Comparison of ENCODE assay signal across 8 mouse cellular contexts in the genomic region with DNA sequence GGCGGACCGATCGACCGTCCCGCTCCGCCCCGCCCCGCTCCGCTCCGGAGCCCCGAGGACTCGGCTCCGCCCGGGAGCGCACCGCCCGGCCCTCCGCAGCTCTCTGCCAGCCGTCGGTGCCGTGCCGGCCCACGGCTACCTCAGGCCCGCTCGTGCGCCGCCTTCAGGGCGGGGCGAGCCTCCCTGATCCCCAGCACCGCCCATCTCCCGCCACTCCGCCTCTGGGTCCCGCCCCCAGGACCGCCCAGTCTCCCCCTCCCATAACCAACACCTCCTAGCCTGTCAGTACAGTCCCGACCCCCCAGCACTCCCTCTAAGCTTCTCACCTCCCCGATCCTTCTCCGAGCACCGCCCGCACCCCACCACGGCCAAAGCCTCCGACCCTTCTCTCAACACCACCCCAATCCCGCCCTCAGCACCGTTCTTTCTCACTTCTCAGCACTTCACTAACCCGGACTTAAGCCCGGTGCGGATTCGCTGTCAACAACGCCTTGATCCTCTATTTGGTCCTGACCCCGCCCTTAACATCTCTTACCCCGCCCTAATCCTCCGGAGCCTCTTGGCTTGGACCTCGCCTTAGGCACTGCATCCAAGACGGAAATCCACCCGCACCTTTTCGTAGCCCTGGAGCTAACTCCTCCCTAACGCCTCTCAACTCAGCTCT. TPM values are rescaled to one million over a fixed set of nuclear protein-coding genes. Genes with fewer than 3 reads are reported as not detected.
DNase-seq lines count a peak whose midpoint lies in the region; ATAC-seq lines count a peak whose summit lies in the region.

TSS of gene Rab43 (minus strand) at position 490 of the 664 bp plus-strand sequence.

- under 1% methylated on average over 40 of the region's 56 CpGs for WGBS in hindbrain, embryonic 16.5 days
- under 1% methylated on average over 56 of the region's 56 CpGs for WGBS in macrophage (ENCODE audit: missing documents)

- H3K27ac ChIP-seq in hindbrain, embryonic 16.5 days (ENCODE audit: low read depth, low read length) = peak within 1 kb of the TSS; percentile 80
- peak within 1 kb of the TSS; percentile 61 for H3K27ac ChIP-seq in macrophage

- 0 out of 2 replicates have a peak, but pooled peaks cover 2% of the 10 kb centered on the region for H3K36me3 ChIP-seq in hindbrain, embryonic 16.5 days (ENCODE audit: control insufficient read depth, insufficient read depth, low read length)
- 0 out of 2 replicates have a peak, but pooled peaks cover 4% of the 10 kb centered on the region for H3K36me3 ChIP-seq in macrophage (ENCODE audit: inconsistent target)

- peaks cover 40% of the 10 kb centered on the region for H3K79me2 ChIP-seq in macrophage (ENCODE audit: inconsistent target)

- H3K27me3 ChIP-seq in hindbrain, embryonic 16.5 days (replicated peaks; ENCODE audit: control insufficient read depth, insufficient read depth, low read length) = no peaks in the 10 kb centered on the region

- H3K4me1 ChIP-seq in hindbrain, embryonic 16.5 days (ENCODE audit: control insufficient read depth, insufficient read depth, low read depth, low read length) = peaks cover 10% of the 10 kb centered on the region

- H3K9me3 ChIP-seq in hindbrain, embryonic 16.5 days (ENCODE audit: control insufficient read depth, low read length) = no peaks in the 10 kb centered on the region

- H3K9ac ChIP-seq in hindbrain, embryonic 16.5 days (ENCODE audit: low read depth, low read length) = peak within 1 kb of the TSS; percentile 85

- peak; percentile 98 for ATAC-seq in hindbrain, embryonic 16.5 days

- peak within 1 kb of the TSS; percentile 86 for H3K4me3 ChIP-seq in hindbrain, embryonic 16.5 days (ENCODE audit: low read length)
- H3K4me3 ChIP-seq in macrophage (ENCODE audit: inconsistent target) = peak within 1 kb of the TSS; percentile 53

- H3K4me2 ChIP-seq in hindbrain, embryonic 16.5 days (ENCODE audit: low read length) = peak within 1 kb of the TSS; percentile 95

- DNase-seq in T-cell, adult 2 months (ENCODE audit: low spot score) = peak; percentile 86
- peak; percentile 85 to 92 for DNase-seq in cerebellum, postnatal 36 days
- peak; percentile 96 for DNase-seq in gastrocnemius, adult 18-20 months (ENCODE audit: low spot score)
- peak; percentile 83 to 90 for DNase-seq in left cerebral cortex, adult 18-20 months (ENCODE audit: low spot score in 2 of 2)
- peak; percentile 92 for DNase-seq in right cerebral cortex, adult 18-20 months
- DNase-seq in urinary bladder, postnatal 10 days (ENCODE audit: low spot score) = peak; percentile 70

RNA-seq across cellular contexts. Expression of gene Rab43, which starts in this region (rescaled TPM):
- total RNA-seq in gastrocnemius, adult 18-20 months (2021) = 1 to 10 TPM; 3.2 to 5.9 TPM
- polyA plus RNA-seq in hindbrain, embryonic 16.5 days (2015; fragmentation: Nextera tagmentation; extraction: Ambion mirVana) = 9.4 and 11.7 TPM in 2 replicates
- 10 to 100 TPM; 12.9 to 23.7 TPM for total RNA-seq in left cerebral cortex, adult 18-20 months (2021)
- total RNA-seq in macrophage (2018; cell fraction: chromatin; rRNA removed) = 100 to 1,000 TPM in 12 of 26 experiments, 10 to 100 TPM in 14; 32.6 to 201 (median 97.9) TPM
- total RNA-seq in macrophage (2018; cell fraction: cytosol; rRNA removed) = 100 to 1,000 TPM in 2 of 26 experiments, 10 to 100 TPM in 24; 38.0 to 112 (median 61.4) TPM
- total RNA-seq in macrophage (2018; cell fraction: nucleus; rRNA removed) = 100 to 1,000 TPM in 10 of 26 experiments, 10 to 100 TPM in 16; 47.8 to 152 (median 90.5) TPM
- polyA plus RNA-seq in macrophage (2018) = 25.3 to 51.3 TPM (median 35.5 TPM) in 3 replicates

Comparison
In these comparisons a context has a peak if more than half of its experiments do, and no peak if none do; other contexts are left out.
1. Peak in every context shown above with its lines: DNase-seq, ATAC-seq, H3K4me3 ChIP-seq and H3K27ac ChIP-seq.